Mouse (Mus musculus) heart, postnatal 25 days (tissue): ENCODE results near the gene Gmds. TPM values are rescaled to one million over a fixed set of nuclear protein-coding genes. Genes with fewer than 3 reads are reported as not detected.
A peak's percentile ranks its signal among the peaks of the same experiment; 100 is the strongest.

Experiments
- DNase-seq: peaks from one replicate; pipeline ENCODE4 v3.0.0; 2022; ENCODE audit warnings: low spot score
- intact Hi-C: fragments of 180-260 bp; cut with DNase I; formaldehyde crosslinking; loops from one replicate; pipeline ENCODE4 v1.15.1; 2025
- total RNA-seq, 2 experiments: library from RNA; stranded (reverse); gene quantifications; 2 replicates each; pipeline ENCODE4 v1.2.3; 2021

Gmds gene
- total RNA-seq, 2 experiments from 2014 or later: 4.5 to 5.1 TPM

DNA sequence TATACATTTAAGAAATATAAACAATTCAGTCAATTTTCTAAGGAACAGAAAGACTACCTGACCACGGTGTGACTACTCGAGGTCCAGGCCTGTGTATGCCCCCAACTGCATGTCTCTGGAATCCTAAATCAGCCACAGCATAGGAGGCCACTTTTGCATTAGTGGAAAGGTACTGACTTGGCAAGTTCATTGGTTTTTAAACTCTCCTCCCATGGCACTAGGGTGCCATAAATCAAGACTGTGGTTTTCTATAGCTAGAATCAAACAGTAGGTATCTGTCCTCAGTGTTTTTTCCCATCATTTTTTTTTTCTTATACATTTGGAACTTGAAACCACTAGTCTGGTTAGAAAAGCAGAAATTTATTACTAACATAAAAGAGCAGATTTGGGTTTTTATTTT, 68.8 kb downstream of the Gmds start:
- no peak for DNase-seq
- intact Hi-C loops: no loop called here

DNA sequence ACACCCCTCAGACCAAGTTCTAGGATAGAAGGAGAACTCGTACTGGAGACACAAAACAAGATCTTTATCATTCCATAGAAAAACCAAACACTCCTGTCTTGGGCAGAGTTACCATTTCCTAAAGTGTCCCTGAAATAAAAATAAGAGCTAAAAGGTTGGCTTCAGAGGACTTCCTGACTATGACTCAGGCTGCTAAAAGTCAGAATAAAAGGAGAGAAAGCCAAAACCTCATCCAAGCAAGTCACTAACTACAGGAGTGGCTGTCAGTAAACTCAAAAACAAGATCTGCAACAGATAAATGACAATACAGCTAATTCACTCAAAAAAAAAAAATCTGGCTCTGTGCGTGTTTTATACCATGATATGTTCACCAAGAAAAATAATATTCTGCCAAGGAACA, 69.3 kb downstream of the Gmds start:
- intact Hi-C loops: no loop called here

GRCm38 (mm10) chr13:32268284-32268683, 70.3 kb downstream of the Gmds start:
- intact Hi-C loops: no loop called here

More for the DNA sequence above, 69.3 kb downstream of the Gmds start:
- no peak for DNase-seq

DNA sequence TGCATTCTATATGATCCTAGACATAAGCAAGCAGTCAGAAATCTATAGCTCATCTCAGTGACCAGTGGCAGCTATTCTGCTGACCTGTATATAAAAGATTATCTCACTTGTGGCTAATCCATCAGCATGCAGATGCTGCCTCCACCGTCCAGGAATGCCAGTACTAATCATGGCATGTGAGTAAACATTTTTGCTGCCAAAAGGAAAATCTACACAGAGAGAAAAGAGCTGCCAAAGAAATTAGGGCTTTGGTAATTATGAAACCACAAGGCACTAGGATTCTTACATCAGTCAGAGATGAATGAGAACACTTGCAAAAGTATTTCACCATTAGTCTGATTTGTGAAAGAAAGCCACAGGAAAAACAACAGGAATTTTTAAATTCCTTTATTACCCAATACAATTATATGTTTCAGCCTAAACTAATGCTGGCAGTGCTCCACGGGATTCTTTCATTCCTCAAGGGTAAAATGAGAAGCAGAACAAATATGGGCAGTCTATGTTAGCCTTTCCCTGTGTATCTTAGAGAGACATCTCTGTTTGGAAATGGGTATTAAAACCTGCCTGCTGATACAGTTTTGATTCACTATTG, 71.3 kb downstream of the Gmds start:
- intact Hi-C loops: no loop called here

More at GRCm38 (mm10) chr13:32268284-32268683, 70.3 kb downstream of the Gmds start:
- DNase-seq: no peak

GRCm38 (mm10) chr13:32266721-32267120, 71.8 kb downstream of the Gmds start:
- intact Hi-C loops: no loop called here
- DNase-seq: no peak

More for the DNA sequence above, 71.3 kb downstream of the Gmds start:
- DNase-seq: no peak

DNA sequence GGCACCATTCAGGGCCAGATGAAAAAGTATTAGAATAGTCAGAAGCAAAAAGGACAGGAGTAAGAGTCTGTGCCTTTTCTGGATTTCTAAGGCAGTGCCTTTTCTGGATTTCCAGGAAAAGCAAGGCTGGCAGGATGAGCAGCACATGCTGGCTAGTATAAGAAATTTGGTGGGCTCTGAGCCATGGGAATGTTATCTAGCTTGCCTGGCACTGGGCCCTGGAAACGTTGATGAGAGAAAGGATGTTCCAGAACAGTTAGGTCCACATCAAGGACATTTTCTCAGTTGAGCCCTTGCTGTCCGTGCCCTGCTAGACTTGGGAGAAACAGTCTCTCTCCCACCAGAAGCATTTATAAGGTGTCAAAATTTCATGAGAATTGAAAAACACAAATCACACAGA, 82.4 kb downstream of the Gmds start:
- intact Hi-C loops: no loop called here
- DNase-seq: peak; percentile 47

GRCm38 (mm10) chr13:32252276-32252675, 86.3 kb downstream of the Gmds start:
- intact Hi-C loops: no loop called here
- no peak for DNase-seq

- DNase-seq: no peak
- intact Hi-C loops: no loop called here
These were observed 96.3 kb downstream of the Gmds start for GRCm38 (mm10) chr13:32242200-32242599.

DNA sequence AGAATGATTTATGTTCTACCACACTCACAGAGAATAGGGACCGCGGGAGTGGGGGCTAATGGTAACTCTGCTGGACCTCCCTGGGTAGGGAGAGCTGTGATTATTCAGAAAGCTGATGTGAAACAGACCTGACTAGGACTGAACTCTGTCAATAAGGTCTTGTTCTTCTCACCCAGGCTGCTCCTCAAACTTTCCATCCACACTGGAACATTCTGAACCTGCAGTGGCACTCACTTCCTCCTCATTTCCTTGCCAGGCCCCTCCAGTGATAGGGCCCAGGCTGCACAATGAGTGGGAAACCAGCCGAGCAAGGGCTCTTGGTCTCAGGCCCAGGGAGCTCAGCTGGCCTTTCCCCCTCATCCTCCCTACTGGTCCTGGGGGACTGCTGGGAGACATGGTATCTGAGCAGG, 102.3 kb downstream of the Gmds start:
- peak; percentile 85 for DNase-seq
- intact Hi-C loops: no loop called here

GRCm38 (mm10) chr13:32235046-32235445, 103.5 kb downstream of the Gmds start:
- intact Hi-C loops: no loop called here
- DNase-seq: no peak

- intact Hi-C loops: no loop called here
- DNase-seq: peak; percentile 56
These were observed 104.5 kb downstream of the Gmds start for GRCm38 (mm10) chr13:32234019-32234418.

- DNase-seq: no peak
- intact Hi-C loops: no loop called here
These were observed 106.1 kb downstream of the Gmds start for GRCm38 (mm10) chr13:32232391-32232790.

DNA sequence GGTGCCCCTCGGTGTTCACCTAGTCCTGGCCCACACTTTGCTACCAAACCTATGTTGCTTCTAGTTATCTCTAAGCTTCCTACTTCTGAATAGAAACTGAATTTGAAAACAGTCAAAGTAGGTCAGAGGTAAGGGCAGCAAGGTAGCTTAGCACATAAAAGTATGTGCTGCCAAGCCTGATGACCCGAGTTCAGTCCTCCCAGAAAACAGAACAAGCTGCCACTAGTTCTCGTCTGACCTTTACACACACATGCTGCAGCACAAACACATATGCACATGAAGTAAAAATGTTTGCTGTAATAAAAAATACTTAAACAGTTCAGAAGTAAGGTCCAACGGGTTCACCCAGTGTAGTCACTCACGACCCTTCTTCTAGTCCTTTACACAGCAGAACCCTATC, 106.6 kb downstream of the Gmds start:
- no peak for DNase-seq
- intact Hi-C loops: no loop called here

- no peak for DNase-seq
- intact Hi-C loops: no loop called here
These were observed 110.5 kb downstream of the Gmds start for GRCm38 (mm10) chr13:32227874-32228562.

- no peak for DNase-seq
- intact Hi-C loops: loop anchor here (5.0 to 10.0 kb wide), 2 partner anchors 195 to 277 kb away; no protein-coding TSS in a partner anchor
These were observed 120.9 kb downstream of the Gmds start for GRCm38 (mm10) chr13:32217647-32218046.

DNA sequence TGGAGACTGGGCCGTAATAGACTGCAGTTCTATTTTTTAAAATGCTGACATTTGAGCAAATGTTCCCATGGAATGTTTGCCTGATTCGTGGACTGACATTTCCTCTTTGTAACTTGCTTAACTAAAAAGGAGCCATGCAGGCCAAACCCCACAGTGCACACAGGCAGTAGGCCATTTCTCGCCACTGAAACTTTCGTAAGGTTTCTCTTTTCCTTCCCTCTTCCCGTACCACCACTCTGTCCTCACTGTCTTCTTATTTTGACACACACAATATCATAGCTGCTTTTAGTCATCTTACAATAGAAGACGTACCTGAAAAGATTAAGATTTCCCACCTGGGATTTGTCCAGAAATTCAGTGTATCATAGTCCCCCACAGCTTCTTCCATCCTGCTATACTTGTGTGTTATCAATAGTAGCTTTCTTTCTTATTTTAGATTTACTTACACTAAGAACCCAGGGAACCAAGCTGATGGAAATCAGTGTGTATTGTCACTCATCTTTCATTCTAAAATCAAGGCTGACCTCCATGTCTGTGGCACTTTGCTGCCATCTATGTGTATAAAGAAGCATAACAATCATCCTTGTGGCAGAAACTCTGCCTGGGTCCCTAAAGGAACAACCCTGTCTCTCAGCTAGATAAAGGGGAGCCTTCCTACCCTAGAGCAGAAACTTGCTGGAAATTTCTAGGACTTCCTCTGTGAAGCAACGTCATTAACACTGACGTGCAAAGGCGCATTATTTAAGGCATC, 124.7 kb downstream of the Gmds start:
- DNase-seq: peak; percentile 14
- intact Hi-C loops: loop anchor here (1.0 to 10.0 kb wide), 5 partner anchors 83 to 467 kb away; no protein-coding TSS in a partner anchor

GRCm38 (mm10) chr13:32212125-32212524, 126.4 kb downstream of the Gmds start:
- intact Hi-C loops: loop anchor here (5.0 to 10.0 kb wide), 2 partner anchors 255 to 283 kb away; no protein-coding TSS in a partner anchor
- no peak for DNase-seq

DNA sequence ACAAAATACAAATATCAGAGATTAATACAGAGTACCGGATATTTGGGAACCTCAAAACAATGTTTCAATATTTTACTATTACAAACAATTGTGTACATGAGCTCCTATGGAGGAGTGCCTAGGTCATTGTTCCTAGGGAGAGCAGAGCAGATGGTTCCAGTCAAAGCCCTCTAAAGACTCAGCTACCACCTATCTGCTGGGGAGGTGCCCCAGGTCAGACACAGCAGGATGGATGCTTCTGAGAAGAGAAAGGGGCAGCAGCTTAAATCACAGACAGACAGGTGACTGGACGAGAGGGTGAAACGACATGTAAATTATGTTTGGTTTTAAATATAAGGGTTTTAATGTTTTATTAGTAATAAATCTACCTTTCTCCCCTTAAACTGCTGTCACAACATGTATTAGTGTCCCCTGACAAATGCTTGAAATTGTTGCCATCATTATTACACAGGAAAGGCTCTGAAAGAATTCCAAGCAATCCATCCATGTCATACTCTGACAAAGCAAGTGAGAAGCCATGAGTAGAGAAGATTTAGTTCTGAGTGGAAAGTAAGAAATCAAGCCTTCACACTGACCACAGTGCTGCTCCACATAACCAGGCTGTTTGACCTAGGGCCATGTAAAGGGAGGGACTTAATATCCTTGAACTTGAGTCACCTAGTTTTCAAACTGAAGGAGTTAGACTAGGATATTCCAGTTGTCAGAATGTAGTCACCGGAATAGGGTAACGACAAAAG, 131.2 kb downstream of the Gmds start:
- DNase-seq: no peak
- intact Hi-C loops: no loop called here

GRCm38 (mm10) chr13:32179906-32180305, 158.6 kb downstream of the Gmds start:
- intact Hi-C loops: no loop called here
- DNase-seq: peak; percentile 1

DNA sequence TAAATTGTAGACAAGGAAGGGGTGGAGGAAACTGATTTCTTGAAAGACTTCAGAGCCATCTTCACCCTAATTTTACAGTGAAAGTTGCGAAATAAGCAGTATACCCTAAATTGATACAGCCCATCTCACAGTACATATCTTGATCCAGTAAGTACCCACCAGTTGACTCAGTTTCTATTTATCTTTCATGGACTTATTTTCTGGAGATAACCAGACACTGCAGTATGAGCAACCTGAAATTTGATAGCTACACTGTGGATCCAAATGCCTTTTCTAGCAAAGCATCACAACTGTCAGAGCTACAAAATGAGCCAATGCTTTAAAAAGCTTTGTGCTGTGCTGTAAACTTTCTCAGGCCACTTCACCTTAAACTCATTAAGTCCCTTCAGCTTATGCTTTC, 159.9 kb downstream of the Gmds start:
- intact Hi-C loops: no loop called here
- no peak for DNase-seq
